Mouse (Mus musculus): ENCODE data around the gene Rasd1.
"Not testable (repeated sequence)": the region's sequence is repeated elsewhere in the genome, so short reads cannot be mapped to it uniquely, and the experiment has no call there.

The Rasd1 gene

GRCm38 (mm10) chr11:59960476-59961337 is 4.0 kb downstream of the Rasd1 start:
- no peak for DNase-seq (ENCODE audit: low spot score in 2 of 2)

- no peak for DNase-seq (ENCODE audit: low spot score in 2 of 2)
These were observed 5.3 kb downstream of the Rasd1 start for GRCm38 (mm10) chr11:59959453-59959852.

GRCm38 (mm10) chr11:59956749-59957148 is 8.0 kb downstream of the Rasd1 start:
- no peak for DNase-seq (ENCODE audit: low spot score in 2 of 2)

GRCm38 (mm10) chr11:59952892-59953291 is 11.9 kb downstream of the Rasd1 start:
- no peak for DNase-seq (ENCODE audit: low spot score in 2 of 2)

- DNase-seq (ENCODE audit: low spot score in 2 of 2): peak in 1 of 2 experiments; percentile 43
These were observed 16.4 kb downstream of the Rasd1 start for GRCm38 (mm10) chr11:59948401-59948767.

GRCm38 (mm10) chr11:59947752-59948400 is 16.9 kb downstream of the Rasd1 start, which contains the start of gene Med9:
TSS of gene Med9 (plus strand) at chr11:59948206.
- DNase-seq (ENCODE audit: low spot score in 2 of 2): peak; percentile 88 to 96

GRCm38 (mm10) chr11:59944855-59945254 is 19.9 kb downstream of the Rasd1 start:
- not testable (repeated sequence) for DNase-seq (ENCODE audit: low spot score in 2 of 2)

GRCm38 (mm10) chr11:59941391-59941790 is 23.4 kb downstream of the Rasd1 start:
- DNase-seq (ENCODE audit: low spot score in 2 of 2): no peak

- no peak for DNase-seq (ENCODE audit: low spot score in 2 of 2)
These were observed 24.1 kb downstream of the Rasd1 start for GRCm38 (mm10) chr11:59940645-59941044.

GRCm38 (mm10) chr11:59939821-59940220 is 24.9 kb downstream of the Rasd1 start:
- no peak for DNase-seq (ENCODE audit: low spot score in 2 of 2)

- DNase-seq (ENCODE audit: low spot score in 2 of 2): no peak
These were observed 27.1 kb downstream of the Rasd1 start for GRCm38 (mm10) chr11:59937615-59938014.

- DNase-seq (ENCODE audit: low spot score in 2 of 2): no peak
These were observed 27.7 kb downstream of the Rasd1 start for GRCm38 (mm10) chr11:59937023-59937422.

GRCm38 (mm10) chr11:59933943-59934342 is 30.8 kb downstream of the Rasd1 start:
- DNase-seq (ENCODE audit: low spot score in 2 of 2): no peak

- no peak for DNase-seq (ENCODE audit: low spot score in 2 of 2)
These were observed 32.0 kb downstream of the Rasd1 start for GRCm38 (mm10) chr11:59932560-59933337.

GRCm38 (mm10) chr11:59930031-59930430 is 34.7 kb downstream of the Rasd1 start:
- DNase-seq (ENCODE audit: low spot score in 2 of 2): no peak

- no peak for DNase-seq (ENCODE audit: low spot score in 2 of 2)
These were observed 43.5 kb downstream of the Rasd1 start for GRCm38 (mm10) chr11:59921265-59921664.

GRCm38 (mm10) chr11:59920331-59920730 is 44.4 kb downstream of the Rasd1 start:
- no peak for DNase-seq (ENCODE audit: low spot score in 2 of 2)

- DNase-seq (ENCODE audit: low spot score in 2 of 2): no peak
These were observed 45.3 kb downstream of the Rasd1 start for GRCm38 (mm10) chr11:59919401-59919800.

- no peak for DNase-seq (ENCODE audit: low spot score in 2 of 2)
These were observed 46.7 kb downstream of the Rasd1 start for GRCm38 (mm10) chr11:59918014-59918413.

GRCm38 (mm10) chr11:59913702-59914101 is 51.0 kb downstream of the Rasd1 start:
- no peak for DNase-seq (ENCODE audit: low spot score in 2 of 2)

All from spleen, postnatal 10 days (tissue).